Mouse (Mus musculus) heart, adult 2 months (tissue): ENCODE measurements around the gene Gm21828.
"Not testable (repeated sequence)": the region's sequence is repeated elsewhere in the genome, so short reads cannot be mapped to it uniquely, and the experiment has no call there.

ENCODE experiments used
- CTCF ChIP-seq: fragments of 200-600 bp; IDR thresholded peaks from 2 replicates; pipeline ENCODE4 v1.8.1; 2022; ENCODE audit warnings: antibody characterized with exemption, mild to moderate bottlenecking, moderate library complexity
- EP300 ChIP-seq: fragments of 200-500 bp; IDR thresholded peaks from 2 replicates; pipeline ENCODE4 v1.6.1; 2011; ENCODE audit warnings: low read depth, low read length, control low read depth; ENCODE audit not compliant: insufficient read depth

DNA sequence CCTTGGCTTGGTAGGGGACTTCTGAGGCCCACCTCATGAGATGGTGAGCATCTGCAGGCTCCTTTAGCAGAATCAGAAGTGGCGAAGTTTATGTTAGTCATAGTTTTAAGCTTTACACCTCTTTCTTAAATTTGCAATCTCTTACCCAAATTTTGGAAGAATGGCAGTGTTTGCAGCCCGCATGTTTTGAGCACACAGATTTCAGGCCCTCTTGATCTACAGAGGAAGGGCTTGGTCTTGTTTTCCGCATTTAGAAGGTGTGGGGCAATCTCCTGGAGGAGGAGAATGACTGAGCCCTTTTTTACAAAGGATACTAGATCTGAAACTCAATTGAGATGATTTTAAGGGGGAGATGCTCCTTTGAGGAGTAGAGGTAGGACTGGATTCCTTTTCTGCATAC lies at the start of gene Gm21828:
- TF ChIP-seq CTCF, EP300: not testable (repeated sequence)
